Mouse (Mus musculus) natural killer cell, adult 2 months (primary cell): ENCODE data around the gene Qtrt2.

ENCODE experiments used
- DNase-seq, 2 experiments: peaks; one replicate each; pipeline ENCODE4 v3.0.0; 2022; ENCODE audit warnings: low spot score in 2 of 2

Gene Qtrt2

DNA sequence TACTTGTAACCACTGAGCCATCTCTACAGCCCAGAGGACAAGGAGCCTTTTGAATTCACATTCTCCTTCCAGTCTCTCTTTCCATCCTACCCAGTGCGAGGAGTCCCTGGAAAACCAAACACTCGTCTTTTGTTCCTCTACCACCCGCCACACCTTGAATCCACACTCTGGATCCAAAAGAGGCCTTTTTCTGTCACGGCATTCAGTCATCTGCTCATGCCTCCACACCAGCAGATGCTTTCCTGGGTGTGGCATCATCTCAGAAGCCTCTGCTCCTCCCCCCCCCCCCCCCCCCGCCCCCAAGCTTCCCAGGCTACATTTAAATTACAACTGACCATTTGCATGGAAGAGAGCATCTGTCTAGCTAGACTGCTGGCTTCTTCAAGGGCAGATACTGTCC, 110.3 kb downstream of the Qtrt2 start:
- no peak for DNase-seq

DNA sequence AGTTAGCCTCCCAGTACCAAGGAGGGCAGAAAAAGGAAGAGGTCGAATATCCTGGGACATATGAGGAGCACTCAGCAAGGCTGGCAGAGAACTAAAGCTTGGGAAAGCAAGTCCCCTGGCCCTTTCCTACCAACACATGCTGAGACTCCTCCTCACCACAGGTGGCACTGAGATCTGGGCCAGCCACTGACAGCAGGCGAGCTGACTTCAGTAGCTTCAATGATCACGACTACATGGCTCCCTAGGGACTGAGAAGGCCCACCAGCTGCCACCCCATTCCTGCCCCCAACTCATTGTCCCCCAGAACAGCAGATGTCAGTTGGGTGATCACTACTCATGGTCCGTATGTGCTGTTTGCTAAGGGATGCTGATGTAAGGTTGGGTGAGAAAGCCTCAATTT, 112.0 kb downstream of the Qtrt2 start:
- DNase-seq: no peak
